Mouse (Mus musculus) limb, embryonic 15.5 days (tissue): ENCODE measurements around the gene Spr. TPM values are rescaled to one million over a fixed set of nuclear protein-coding genes. Genes with fewer than 3 reads are reported as not detected.
"Not testable (repeated sequence)": the region's sequence is repeated elsewhere in the genome, so short reads cannot be mapped to it uniquely, and the experiment has no call there.

Experiments
- ATAC-seq: fragments of 200-750 bp; cut with Nextera tagmentation; 2 replicates; pipeline ENCODE4 v1.8.0; 2017; ENCODE audit warnings: low read depth, moderate TSS enrichment; ENCODE audit not compliant: insufficient number of reproducible peaks, low FRiP score, low TSS enrichment
- H3K27ac ChIP-seq: fragments of 300-500 bp; sonication (generic); 2 replicates; pipeline ENCODE4 v1.5.1; 2015; ENCODE audit warnings: moderate library complexity, mild to moderate bottlenecking, inconsistent platforms
- H3K27me3 ChIP-seq: fragments of 300-500 bp; sonication (generic); 2 replicates; pipeline ENCODE4 v1.6.1; 2015; ENCODE audit warnings: inconsistent platforms
- H3K36me3 ChIP-seq: fragments of 300-500 bp; sonication (generic); 2 replicates; pipeline ENCODE4 v1.6.1; 2015; ENCODE audit warnings: inconsistent platforms
- H3K4me1 ChIP-seq: fragments of 300-500 bp; sonication (generic); 2 replicates; pipeline ENCODE4 v1.6.1; 2015; ENCODE audit warnings: inconsistent platforms
- H3K4me2 ChIP-seq: fragments of 300-500 bp; sonication (generic); 2 replicates; pipeline ENCODE4 v1.6.1; 2015; ENCODE audit warnings: mild to moderate bottlenecking, inconsistent platforms
- H3K4me3 ChIP-seq: fragments of 300-500 bp; sonication (generic); 2 replicates; pipeline ENCODE4 v1.5.1; 2015; ENCODE audit warnings: mild to moderate bottlenecking, inconsistent platforms
- H3K9ac ChIP-seq: fragments of 300-500 bp; sonication (generic); 2 replicates; pipeline ENCODE4 v1.6.1; 2015; ENCODE audit warnings: inconsistent platforms
- H3K9me3 ChIP-seq: fragments of 300-500 bp; sonication (generic); 2 replicates; pipeline ENCODE4 v1.6.1; 2016; ENCODE audit warnings: inconsistent platforms
- WGBS: fragments of 180-500 bp; shearing (Covaris S2); methylation state at CpG from one replicate; pipeline ENCODE4 v1.1.7; 2015; 5-methylcytosine and 5-hydroxymethylcytosine counted together
- polyA plus RNA-seq: library from polyadenylated mRNA; unstranded; fragments of >200 nt; fragmentation: Nextera tagmentation; extraction: Ambion mirVana; gene quantifications from 2 replicates; pipeline ENCODE4 v1.2.1, GENCODE M21; 2015

The Spr gene
- polyA plus RNA-seq, 1 experiment from 2014 or later = 47.1 TPM

DNA sequence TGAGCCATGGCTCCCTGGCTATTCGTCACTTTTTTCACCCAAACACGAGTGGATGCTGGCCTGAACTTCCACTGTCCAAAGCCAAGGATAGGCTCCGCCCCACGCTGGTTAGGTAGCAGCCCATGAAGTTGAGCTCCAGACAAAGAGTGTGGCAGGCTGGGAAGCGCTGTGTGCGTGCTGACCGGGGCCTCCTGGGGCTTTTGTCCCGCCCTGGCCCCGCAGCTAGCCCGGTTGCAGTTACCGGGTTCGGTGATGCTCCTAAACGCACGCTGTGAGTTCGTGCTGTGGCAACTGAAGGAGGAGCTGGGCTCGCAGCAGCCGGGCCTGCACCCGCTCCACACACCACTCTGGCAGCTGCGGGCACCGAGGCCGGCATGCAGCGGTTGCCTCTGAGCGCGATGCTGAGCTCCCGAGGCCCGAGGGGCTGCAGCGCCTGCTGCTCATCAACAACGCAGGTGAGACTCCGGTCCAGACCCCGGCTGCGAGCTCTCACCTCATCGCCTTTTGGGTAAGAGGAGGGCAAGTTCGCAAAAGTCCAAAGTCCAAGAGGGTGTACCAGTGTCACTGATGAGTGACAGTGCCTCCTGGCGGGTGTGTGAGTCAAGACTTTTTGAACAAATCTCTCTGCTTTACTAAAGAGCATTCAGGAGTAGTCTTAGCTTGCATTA, 17.4 kb upstream of the Spr start:
- H3K4me3 ChIP-seq = peak overlapping the region; percentile 49
- H3K27me3 ChIP-seq = 0 out of 2 replicates have a peak, but pooled peaks cover 4% of the 10 kb centered on the region
- ATAC-seq = no peak
- peaks cover 18% of the 10 kb centered on the region for H3K4me1 ChIP-seq
- peak overlapping the region; percentile 68 for H3K4me2 ChIP-seq
- WGBS = 3% methylated on average over 34 of the region's 34 CpGs
- peak overlapping the region; percentile 75 for H3K27ac ChIP-seq
- H3K9ac ChIP-seq = peak overlapping the region; percentile 37
- H3K9me3 ChIP-seq = no peaks in the 10 kb centered on the region
- no peaks in the 10 kb centered on the region for H3K36me3 ChIP-seq

DNA sequence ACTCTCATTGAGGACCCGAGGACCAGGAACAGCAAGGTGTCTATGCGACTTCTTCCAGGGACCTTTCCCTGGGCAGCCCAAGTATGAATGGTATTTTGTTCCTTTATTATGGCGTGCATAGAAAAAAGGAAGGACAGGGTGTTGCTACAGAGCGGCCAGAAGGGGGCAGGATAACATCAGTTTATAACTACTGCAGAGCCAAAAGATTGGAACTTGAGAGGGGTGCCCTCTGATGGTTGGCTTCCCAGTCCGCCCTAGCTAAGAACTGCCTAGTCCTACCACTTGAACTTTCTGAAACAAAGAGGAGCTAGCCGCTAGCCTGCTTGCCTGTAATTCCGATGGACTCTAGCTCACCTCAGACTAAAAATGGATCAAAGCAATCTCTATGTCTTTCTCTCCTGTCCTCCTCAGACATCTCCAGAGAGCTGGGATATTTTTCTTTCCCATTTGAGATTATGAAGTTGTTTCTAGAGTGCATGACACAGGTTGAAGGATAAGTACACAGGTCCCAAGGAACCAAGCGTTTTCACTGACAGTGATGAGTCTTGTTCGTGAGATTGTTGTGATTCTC, 16.5 kb upstream of the Spr start:
- Histone ChIP-seq H3K9me3 (no peaks in the 10 kb centered on the region), H3K36me3 (no peaks in the 10 kb centered on the region), H3K4me3 (no peak overlapping the region), H3K27me3 (0 out of 2 replicates have a peak, but pooled peaks cover 4% of the 10 kb centered on the region), H3K27ac (no peak overlapping the region), H3K4me1 (peaks cover 18% of the 10 kb centered on the region), H3K9ac (no peak overlapping the region), H3K4me2 (no peak overlapping the region)
- ATAC-seq = no peak
- WGBS = 2% methylated on average over 8 of the region's 9 CpGs

DNA sequence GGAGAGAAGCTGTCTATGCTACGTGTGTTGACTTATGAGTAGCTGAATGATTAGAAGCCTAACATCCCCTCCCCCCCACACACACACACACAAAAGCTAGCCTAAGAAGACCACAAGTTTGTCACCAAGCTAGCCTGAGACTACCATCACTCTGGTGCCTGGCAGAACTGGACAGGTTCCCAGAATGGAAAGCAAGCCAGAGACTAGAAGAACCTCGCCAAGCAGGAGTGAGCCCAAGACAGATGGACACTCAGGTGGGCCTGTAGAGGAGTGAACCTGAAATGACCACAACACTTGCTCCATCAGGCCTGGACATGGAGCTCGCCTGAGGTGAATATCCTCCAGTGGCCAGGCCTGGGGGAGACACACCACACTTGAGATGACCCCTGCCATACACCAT, 12.8 kb upstream of the Spr start:
- ATAC-seq = no peak
- H3K4me2 ChIP-seq = no peak overlapping the region
- H3K4me1 ChIP-seq = peaks cover 15% of the 10 kb centered on the region
- H3K9ac ChIP-seq = no peak overlapping the region
- H3K9me3 ChIP-seq = no peaks in the 10 kb centered on the region
- 81% methylated on average over 3 of the region's 3 CpGs for WGBS
- H3K27me3 ChIP-seq = 0 out of 2 replicates have a peak, but pooled peaks cover 4% of the 10 kb centered on the region
- H3K4me3 ChIP-seq = no peak overlapping the region
- no peak overlapping the region for H3K27ac ChIP-seq
- no peaks in the 10 kb centered on the region for H3K36me3 ChIP-seq

DNA sequence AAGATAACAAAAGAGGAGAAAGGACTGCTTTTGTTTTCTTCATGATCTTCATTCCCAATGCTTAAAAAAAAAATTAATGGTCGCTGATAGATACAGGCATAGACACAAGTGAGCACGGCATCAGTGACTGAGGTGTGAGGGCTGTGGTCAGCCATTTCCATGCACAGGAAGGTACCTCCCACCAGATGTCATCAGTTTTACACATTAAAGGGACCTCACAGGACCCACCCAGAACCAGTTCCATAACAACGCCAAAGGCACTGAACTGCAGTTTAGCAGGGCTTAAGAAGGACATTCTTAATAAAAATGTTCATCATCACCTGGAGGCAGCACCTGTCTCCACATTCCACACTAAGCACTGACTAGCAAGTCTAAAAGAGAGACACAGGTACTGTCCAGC, 10.1 kb upstream of the Spr start:
- WGBS = 47% methylated on average over 3 of the region's 3 CpGs
- H3K36me3 ChIP-seq = no peaks in the 10 kb centered on the region
- no peaks in the 10 kb centered on the region for H3K9me3 ChIP-seq
- no peak overlapping the region for H3K27ac ChIP-seq
- ATAC-seq = no peak
- no peaks in the 10 kb centered on the region for H3K4me1 ChIP-seq
- no peak overlapping the region for H3K4me2 ChIP-seq
- H3K27me3 ChIP-seq = 0 out of 2 replicates have a peak, but pooled peaks cover 4% of the 10 kb centered on the region
- no peak overlapping the region for H3K9ac ChIP-seq
- no peak overlapping the region for H3K4me3 ChIP-seq

DNA sequence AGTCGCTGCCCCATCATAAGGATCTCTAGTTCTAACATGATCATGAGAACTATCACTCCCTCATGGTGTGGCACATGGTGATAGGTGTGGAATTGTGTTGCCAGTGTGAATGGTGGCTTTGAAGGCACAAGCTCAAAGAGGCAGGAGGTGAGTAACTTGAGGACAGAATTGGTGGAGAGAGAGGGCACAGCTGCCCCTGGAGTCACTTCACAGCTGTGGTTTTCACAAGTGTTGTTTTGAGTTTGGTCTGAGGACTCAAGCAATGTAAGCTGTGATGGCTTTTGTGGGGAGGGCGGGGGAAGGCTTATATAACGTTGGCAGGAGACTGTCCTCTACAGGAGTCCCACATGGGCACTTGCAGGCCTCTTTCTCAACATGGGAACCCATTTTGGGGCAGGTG, 6.9 kb upstream of the Spr start:
- 57% methylated on average over 3 of the region's 3 CpGs for WGBS
- no peaks in the 10 kb centered on the region for H3K4me1 ChIP-seq
- ATAC-seq = no peak
- H3K27me3 ChIP-seq = no peaks in the 10 kb centered on the region
- no peak overlapping the region for H3K4me3 ChIP-seq
- H3K9ac ChIP-seq = no peak overlapping the region
- H3K36me3 ChIP-seq = no peaks in the 10 kb centered on the region
- no peak overlapping the region for H3K4me2 ChIP-seq
- H3K9me3 ChIP-seq = no peaks in the 10 kb centered on the region
- H3K27ac ChIP-seq = no peak overlapping the region

DNA sequence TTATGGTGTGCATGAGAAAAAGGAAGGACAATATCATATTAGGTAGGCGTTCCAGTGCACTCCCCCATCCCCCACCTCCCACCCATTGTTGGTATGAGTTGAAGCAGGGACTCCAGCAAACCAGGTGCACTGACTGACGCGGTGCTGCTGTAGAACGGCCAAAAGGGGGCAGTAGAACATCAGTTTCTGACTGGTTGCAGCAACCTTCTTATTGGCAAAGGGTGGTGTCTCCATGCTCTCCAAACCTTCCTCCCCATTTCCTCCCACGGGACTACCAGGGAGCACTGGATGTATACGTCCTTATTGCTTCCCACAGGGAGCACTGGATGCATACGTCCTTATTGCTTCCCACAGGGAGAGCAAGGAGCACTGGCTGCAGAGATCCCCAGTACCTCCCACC, 3.4 kb upstream of the Spr start:
- H3K36me3 ChIP-seq, H3K9ac ChIP-seq, H3K4me3 ChIP-seq, H3K9me3 ChIP-seq, H3K4me2 ChIP-seq, H3K27ac ChIP-seq, H3K27me3 ChIP-seq, H3K4me1 ChIP-seq, ATAC-seq: not testable (repeated sequence)
- 7% methylated on average over 7 of the region's 7 CpGs for WGBS

DNA sequence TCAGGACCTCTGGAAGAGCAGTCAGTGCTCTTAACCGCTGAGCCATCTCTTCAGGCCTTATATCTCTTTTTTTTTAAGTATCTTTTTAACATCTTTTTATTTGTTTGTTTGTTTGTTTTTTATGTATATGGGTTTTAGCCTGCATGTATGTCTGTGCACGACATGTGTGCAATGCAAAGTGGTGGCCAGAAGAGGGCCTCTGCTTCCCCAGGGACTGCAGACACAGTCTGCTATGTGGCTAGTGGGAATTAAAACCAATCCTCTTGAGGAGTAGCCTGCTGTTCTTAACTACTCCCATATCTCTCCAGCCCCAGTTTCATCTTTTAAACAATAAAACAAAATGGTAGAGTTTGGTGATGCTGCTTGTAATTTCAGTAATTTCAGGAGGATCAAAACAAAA, 2.0 kb upstream of the Spr start:
- no peaks in the 10 kb centered on the region for H3K27me3 ChIP-seq
- no peak for ATAC-seq
- H3K4me1 ChIP-seq = peaks cover 6% of the 10 kb centered on the region
- no peak overlapping the region for H3K27ac ChIP-seq
- H3K9me3 ChIP-seq = no peaks in the 10 kb centered on the region
- WGBS = 88% methylated on average over 2 of the region's 2 CpGs
- H3K36me3 ChIP-seq = 0 out of 2 replicates have a peak, but pooled peaks cover 3% of the 10 kb centered on the region
- no peak overlapping the region for H3K4me3 ChIP-seq
- no peak overlapping the region for H3K4me2 ChIP-seq
- no peak overlapping the region for H3K9ac ChIP-seq

DNA sequence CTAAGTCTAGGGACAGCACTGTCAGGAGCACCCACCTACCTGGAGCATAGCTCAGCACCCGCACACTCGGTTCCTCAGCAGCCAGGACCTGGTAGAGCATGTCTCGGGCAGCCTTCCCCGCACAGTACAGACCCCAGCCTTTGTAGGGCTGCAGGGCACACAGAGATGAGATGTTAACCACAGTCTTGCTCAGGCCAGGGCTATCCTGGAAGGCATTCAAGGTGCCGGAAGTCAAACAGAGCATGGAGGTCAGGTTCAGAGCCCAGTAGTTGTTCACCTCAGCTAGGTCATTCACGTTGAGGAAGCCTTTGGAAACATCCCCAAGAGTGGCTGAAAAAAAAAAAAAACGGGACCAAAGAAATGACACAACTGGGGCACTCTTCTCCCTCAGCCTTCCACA, 782 bp downstream of the Spr start:
- H3K4me1 ChIP-seq, H3K9me3 ChIP-seq, ATAC-seq, H3K27me3 ChIP-seq: not testable (repeated sequence)
- WGBS = 55% methylated on average over 7 of the region's 7 CpGs
- Histone ChIP-seq H3K36me3 (peaks cover 18% of the 10 kb centered on the region), H3K4me2 (peak overlapping the region; percentile 53), H3K4me3 (peak overlapping the region; percentile 87), H3K9ac (0 out of 2 replicates have a peak overlapping the region, but pooled peaks have one; percentile 26), H3K27ac (peak overlapping the region; percentile 97)

DNA sequence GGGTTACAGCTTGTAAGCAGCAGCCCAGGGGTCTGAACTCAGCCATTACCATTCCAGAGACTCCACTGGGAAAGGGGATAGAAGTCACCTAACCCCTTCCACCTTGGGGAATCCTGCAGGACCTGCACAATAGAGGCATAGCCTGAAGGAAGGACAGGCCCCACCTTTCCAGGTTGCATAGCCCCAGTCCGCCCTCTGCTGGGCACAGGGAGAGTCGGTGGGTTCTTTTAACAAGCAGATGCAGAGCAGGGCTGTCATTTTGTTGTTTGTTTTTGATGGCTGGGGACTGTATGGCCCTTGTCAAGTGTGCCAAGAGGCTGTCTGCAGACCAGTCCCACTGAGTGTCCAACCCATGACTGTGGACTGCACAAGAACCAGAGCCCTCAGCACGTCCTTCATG, 4.8 kb downstream of the Spr start:
- WGBS = 40% methylated on average over 3 of the region's 3 CpGs

DNA sequence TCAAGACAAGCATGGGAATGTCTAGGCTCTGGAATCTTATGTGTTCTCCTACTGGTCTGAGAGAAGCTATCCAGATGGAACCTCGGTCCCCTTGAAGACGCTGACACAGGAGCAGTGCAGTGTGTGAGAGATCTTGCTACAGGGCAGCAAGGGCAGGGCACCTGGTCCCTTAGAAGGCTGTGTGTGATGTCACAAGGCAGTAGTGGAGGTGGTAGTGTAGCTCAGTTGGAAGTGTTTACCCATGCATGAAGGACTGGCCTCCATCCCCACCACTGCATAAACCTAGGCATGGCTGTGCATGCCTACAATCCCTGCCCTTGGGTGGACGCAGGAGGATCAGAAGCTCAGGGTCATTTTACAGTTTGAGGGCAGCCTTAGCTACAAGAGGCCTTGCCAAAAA, 5.3 kb downstream of the Spr start:
- not testable (repeated sequence) for H3K4me3 ChIP-seq, H3K9me3 ChIP-seq, ATAC-seq, H3K27me3 ChIP-seq, H3K4me2 ChIP-seq, H3K4me1 ChIP-seq, H3K27ac ChIP-seq, H3K9ac ChIP-seq
- peaks cover 18% of the 10 kb centered on the region for H3K36me3 ChIP-seq
- WGBS = 93% methylated on average over 3 of the region's 3 CpGs

More for the DNA sequence above, 4.8 kb downstream of the Spr start:
- not testable (repeated sequence) for ATAC-seq, H3K9ac ChIP-seq, H3K27me3 ChIP-seq, H3K4me1 ChIP-seq, H3K4me3 ChIP-seq, H3K4me2 ChIP-seq, H3K27ac ChIP-seq, H3K9me3 ChIP-seq
- peaks cover 18% of the 10 kb centered on the region for H3K36me3 ChIP-seq

DNA sequence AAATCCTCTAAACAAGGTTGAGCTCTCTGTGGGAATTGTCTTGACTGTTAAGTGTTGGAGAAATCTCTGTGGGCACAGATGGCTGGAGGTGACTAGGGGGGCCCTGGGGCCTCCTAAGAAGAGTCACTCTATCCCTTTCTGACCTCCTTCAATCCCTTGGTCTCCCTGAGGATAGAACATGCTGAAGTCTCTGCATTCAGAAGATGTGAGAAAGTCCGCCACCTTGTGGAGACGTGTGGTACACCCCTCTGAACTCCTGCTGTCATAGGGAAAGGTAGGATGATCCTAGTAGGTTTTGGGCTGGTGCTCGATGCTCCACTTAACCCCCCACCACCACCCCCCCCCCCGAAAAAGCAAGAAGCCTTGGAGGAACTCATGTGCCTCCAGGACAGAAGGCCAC, 5.9 kb downstream of the Spr start:
- H3K4me1 ChIP-seq = peaks cover 2% of the 10 kb centered on the region
- no peaks in the 10 kb centered on the region for H3K9me3 ChIP-seq
- peaks cover 11% of the 10 kb centered on the region for H3K27me3 ChIP-seq
- H3K36me3 ChIP-seq = peaks cover 18% of the 10 kb centered on the region
- H3K4me2 ChIP-seq = no peak overlapping the region
- 0% methylated on average over 4 of the region's 4 CpGs for WGBS
- H3K27ac ChIP-seq = no peak overlapping the region
- H3K4me3 ChIP-seq = no peak overlapping the region
- no peak overlapping the region for H3K9ac ChIP-seq
- ATAC-seq = no peak

DNA sequence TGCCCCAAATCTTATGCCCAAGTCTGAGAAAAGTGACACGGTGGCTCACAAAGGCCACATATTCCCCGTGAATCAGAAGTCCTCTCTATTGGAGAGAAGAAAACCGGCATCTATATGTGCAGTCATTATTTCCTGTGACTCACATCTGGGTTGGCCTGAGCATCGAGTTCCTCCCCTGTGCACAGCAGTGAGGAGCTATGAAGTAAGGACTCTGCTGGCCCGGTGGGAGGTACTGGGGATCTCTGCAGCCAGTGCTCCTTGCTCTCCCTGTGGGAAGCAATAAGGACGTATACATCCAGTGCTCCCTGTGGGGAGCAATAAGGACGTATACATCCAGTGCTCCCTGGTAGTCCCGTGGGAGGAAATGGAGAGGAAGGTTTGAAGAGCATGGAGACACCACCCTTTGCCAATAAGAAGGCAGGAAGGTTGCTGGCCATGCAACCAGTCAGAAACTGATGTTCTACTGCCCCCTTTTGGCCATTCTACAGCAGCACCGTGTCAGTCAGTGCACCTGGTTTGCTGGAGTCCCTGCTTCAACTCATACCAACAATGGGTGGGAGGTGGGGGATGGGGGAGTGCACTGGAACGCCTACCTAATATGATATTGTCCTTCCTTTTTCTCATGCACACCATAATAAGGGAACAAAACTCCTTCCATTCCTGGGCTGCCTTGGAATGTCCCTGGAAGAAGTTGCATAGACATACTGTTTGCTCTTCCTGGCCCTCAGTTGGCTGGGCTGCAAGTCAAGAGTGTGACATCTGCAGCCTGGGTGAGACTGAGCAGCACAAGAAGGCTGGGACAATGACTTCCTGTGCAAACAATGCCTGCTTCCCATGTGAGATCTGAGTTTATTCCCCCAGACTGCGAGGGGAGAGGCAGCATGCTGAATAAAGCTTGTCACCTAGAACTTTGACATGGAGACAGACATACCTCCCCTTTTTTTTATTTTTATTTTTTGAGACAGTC, 19.7 kb downstream of the Spr start:
- not testable (repeated sequence) for H3K4me1 ChIP-seq, H3K36me3 ChIP-seq, H3K27ac ChIP-seq, H3K9me3 ChIP-seq, H3K4me2 ChIP-seq, H3K9ac ChIP-seq, H3K4me3 ChIP-seq, H3K27me3 ChIP-seq
- peak; percentile 35; the same call in 1 of the 2 replicates for ATAC-seq
- WGBS = 28% methylated on average over 10 of the region's 11 CpGs
